Mouse (Mus musculus) spleen, adult 2 months (tissue): ENCODE results near the gene Tnfrsf18.

Experiments
- CTCF ChIP-seq: fragments of 200-500 bp; IDR thresholded peaks from 2 replicates; pipeline ENCODE4 v1.5.1; 2011; ENCODE audit warnings: mild to moderate bottlenecking, inconsistent platforms; ENCODE audit not compliant: insufficient read depth, insufficient read length, insufficient replicate concordance; ENCODE audit errors: extremely low read depth
- POLR2A ChIP-seq: fragments of 200-500 bp; IDR thresholded peaks from 2 replicates; pipeline ENCODE4 v1.6.1; 2011; ENCODE audit warnings: low read depth, low read length, inconsistent platforms

GRCm38 (mm10) chr4:156063861-156064509 is 38.0 kb downstream of the Tnfrsf18 start:
- TF ChIP-seq CTCF (no peak), POLR2A (no peak)
